In genomic region chr5:134555463-134556164, GRCm38 (mm10) we compare ENCODE assay signal across 10 mouse cellular contexts. TPM values are rescaled to one million over a fixed set of nuclear protein-coding genes. Genes with fewer than 3 reads are reported as not detected.
DNase-seq lines count a peak whose midpoint lies in the region; ATAC-seq and TF ChIP-seq lines count a peak whose summit lies in the region.
"Had no signal": no experiment of that assay in that cellular context is flagged by ENCODE, and none has a peak within 500 bp of the region (broad histone marks: within the 10 kb centered on the region; RNA-seq: fewer than 3 reads in every experiment).

No protein-coding gene starts in this region.

- H3K9ac ChIP-seq in forebrain, postnatal 0 days, result no peak overlapping the region
- H3K9ac ChIP-seq in liver, postnatal 0 days (replicated peaks), result no peak overlapping the region
- H3K9ac ChIP-seq: liver, embryonic 14.5 days had no signal

- H3K9me3 ChIP-seq in forebrain, postnatal 0 days (ENCODE audit: low read length), result no peaks in the 10 kb centered on the region
- H3K9me3 ChIP-seq in liver, postnatal 0 days (ENCODE audit: low read length), result no peaks in the 10 kb centered on the region

- no peaks in the 10 kb centered on the region for H3K27me3 ChIP-seq in forebrain, postnatal 0 days (ENCODE audit: insufficient read depth, low read length)
- no peaks in the 10 kb centered on the region for H3K27me3 ChIP-seq in liver, postnatal 0 days (ENCODE audit: insufficient read depth, low read length)

- no peak overlapping the region for H3K4me3 ChIP-seq in forebrain, postnatal 0 days (ENCODE audit: low read depth, low read length)
- no peak overlapping the region for H3K4me3 ChIP-seq in liver, postnatal 0 days (ENCODE audit: low read depth, low read length)
- H3K4me3 ChIP-seq in olfactory bulb, adult 2 months (ENCODE audit: insufficient read depth, low read depth, low read length), result peak overlapping the region; percentile 15

- TF ChIP-seq POLR2A in olfactory bulb, adult 2 months (IDR thresholded peaks at IDR 0.05; ENCODE audit: insufficient read depth, low read depth, low read length), result no peak

- peak; percentile 62 for DNase-seq in urinary bladder, postnatal 14 days (ENCODE audit: low spot score)
- no peak for DNase-seq in urinary bladder, adult 2 months (ENCODE audit: low spot score)
- peak; percentile 73 for DNase-seq in forebrain, postnatal 0 days
- DNase-seq in heart, postnatal 14 days, result peak; percentile 84 to 85
- DNase-seq in kidney, postnatal 25 days, result peak; percentile 93 to 94
- peak; percentile 63 for DNase-seq in liver, postnatal 0 days
- DNase-seq in yolk sac, embryonic 10.5 days (ENCODE audit: low spot score), result peak; percentile 85

- 0 out of 2 replicates have a peak overlapping the region, but pooled peaks have one; percentile 15 for H3K27ac ChIP-seq in forebrain, postnatal 0 days (ENCODE audit: low read depth, low read length)
- H3K27ac ChIP-seq in liver, postnatal 0 days (ENCODE audit: low read depth), result no peak overlapping the region
- H3K27ac ChIP-seq in olfactory bulb, adult 2 months (ENCODE audit: insufficient read depth, low read depth, low read length), result peak overlapping the region; percentile 63; the same call in 1 of the 2 replicates
- H3K27ac ChIP-seq: liver, embryonic 14.5 days had no signal

- H3K4me2 ChIP-seq in forebrain, postnatal 0 days (ENCODE audit: low read depth), result peak overlapping the region; percentile 23; the same call in 1 of the 2 replicates
- H3K4me2 ChIP-seq in liver, postnatal 0 days (ENCODE audit: low read depth, low read length), result 0 out of 2 replicates have a peak overlapping the region, but pooled peaks have one; percentile 7

- intact Hi-C loops in heart, postnatal 14 days (cut with DNase I), result no loop called here

- ATAC-seq in forebrain, postnatal 0 days, result no peak
- ATAC-seq in liver, postnatal 0 days, result no peak

- H3K36me3 ChIP-seq in forebrain, postnatal 0 days (ENCODE audit: insufficient read depth), result no peaks in the 10 kb centered on the region
- H3K36me3 ChIP-seq in liver, postnatal 0 days (replicated peaks; ENCODE audit: insufficient read depth, low read length), result no peaks in the 10 kb centered on the region

- 14% methylated on average over 20 of the region's 20 CpGs for WGBS in forebrain, postnatal 0 days
- WGBS in liver, postnatal 0 days (ENCODE audit: insufficient replicate concordance), result 17% methylated on average over 20 of the region's 20 CpGs
- WGBS in olfactory bulb, adult 2 months, result 14% methylated on average over 20 of the region's 20 CpGs

- peaks cover 5% of the 10 kb centered on the region; the same call in 1 of the 2 replicates for H3K4me1 ChIP-seq in forebrain, postnatal 0 days (ENCODE audit: insufficient read depth)
- peaks cover 20% of the 10 kb centered on the region for H3K4me1 ChIP-seq in liver, postnatal 0 days (ENCODE audit: insufficient read depth)
- peaks cover 17% of the 10 kb centered on the region for H3K4me1 ChIP-seq in olfactory bulb, adult 2 months (ENCODE audit: control insufficient read depth, insufficient read depth, low read length)

- no peak for TF ChIP-seq CTCF in forebrain, postnatal 0 days (IDR thresholded peaks at IDR 0.05; ENCODE audit: low read depth)
- no peak for TF ChIP-seq CTCF in liver, postnatal 0 days (IDR thresholded peaks at IDR 0.05; ENCODE audit: low read depth)
- no peak for TF ChIP-seq CTCF in olfactory bulb, adult 2 months (IDR thresholded peaks at IDR 0.05; ENCODE audit: insufficient read depth, low read depth, low read length)

- no peak for TF ChIP-seq EP300 in liver, postnatal 0 days (IDR thresholded peaks at IDR 0.05; ENCODE audit: low read depth)

RNA-seq across cellular contexts. Expression of gene Clip2, which starts 3.4 kb away (rescaled TPM):
- polyA plus RNA-seq in urinary bladder, adult 2 months (2012; rRNA removed), result 11.1 and 15.6 TPM in 2 replicates
- total RNA-seq in forebrain, postnatal 0 days (2014; rRNA removed), result 162 and 164 TPM in 2 replicates
- 12.7 and 14.5 TPM in 2 replicates for polyA plus RNA-seq in forebrain, postnatal 0 days (2015; fragmentation: Nextera tagmentation; extraction: Ambion mirVana)
- 10 to 100 TPM; 10.2 to 10.3 TPM for total RNA-seq in heart, postnatal 14 days (2021)
- polyA plus RNA-seq in liver, postnatal 0 days (2015; fragmentation: Nextera tagmentation; extraction: Ambion mirVana), result 0.21 and 0.29 TPM in 2 replicates
- not detected in 2 replicates for polyA plus RNA-seq in olfactory bulb, adult 2 months (2012; ENCODE audit: insufficient read depth, insufficient read length, low replicate concordance, missing spikeins)

RNA-seq across cellular contexts. Expression of gene Syna, which starts 4.4 kb away (rescaled TPM):
- 0.09 and 0.10 TPM in 2 replicates for polyA plus RNA-seq in urinary bladder, adult 2 months (2012; rRNA removed)
- total RNA-seq in forebrain, postnatal 0 days (2014; rRNA removed), result not detected in 2 replicates
- polyA plus RNA-seq in forebrain, postnatal 0 days (2015; fragmentation: Nextera tagmentation; extraction: Ambion mirVana), result 0.55 and 0.97 TPM in 2 replicates
- total RNA-seq in heart, postnatal 14 days (2021), result not detected
- not detected in 2 replicates for polyA plus RNA-seq in liver, postnatal 0 days (2015; fragmentation: Nextera tagmentation; extraction: Ambion mirVana)
- polyA plus RNA-seq in olfactory bulb, adult 2 months (2012; ENCODE audit: insufficient read depth, insufficient read length, low replicate concordance, missing spikeins), result not detected in 2 replicates
- total RNA-seq: MEL had no signal
- polyA plus RNA-seq: liver, embryonic 14.5 days had no signal

RNA-seq across cellular contexts. Expression of gene Rfc2, which starts 25.6 kb away (rescaled TPM):
- polyA plus RNA-seq in urinary bladder, adult 2 months (2012; rRNA removed), result 69.2 and 82.6 TPM in 2 replicates
- total RNA-seq in forebrain, postnatal 0 days (2014; rRNA removed), result 68.9 and 97.5 TPM in 2 replicates
- polyA plus RNA-seq in forebrain, postnatal 0 days (2015; fragmentation: Nextera tagmentation; extraction: Ambion mirVana), result 150 and 160 TPM in 2 replicates
- 10 to 100 TPM; 26.5 to 28.3 TPM for total RNA-seq in heart, postnatal 14 days (2021)
- polyA plus RNA-seq in liver, postnatal 0 days (2015; fragmentation: Nextera tagmentation; extraction: Ambion mirVana), result 75.4 and 81.4 TPM in 2 replicates
- not detected in 2 replicates for polyA plus RNA-seq in olfactory bulb, adult 2 months (2012; ENCODE audit: insufficient read depth, insufficient read length, low replicate concordance, missing spikeins)

RNA-seq across cellular contexts. Expression of gene Lat2, which starts 59.2 kb away (rescaled TPM):
- 6.9 TPM in 2 replicates for polyA plus RNA-seq in urinary bladder, adult 2 months (2012; rRNA removed)
- total RNA-seq in forebrain, postnatal 0 days (2014; rRNA removed), result 1.5 and 1.8 TPM in 2 replicates
- polyA plus RNA-seq in forebrain, postnatal 0 days (2015; fragmentation: Nextera tagmentation; extraction: Ambion mirVana), result 1.2 and 2.5 TPM in 2 replicates
- total RNA-seq in heart, postnatal 14 days (2021), result 1 to 10 TPM; 3.0 to 3.3 TPM
- polyA plus RNA-seq in liver, postnatal 0 days (2015; fragmentation: Nextera tagmentation; extraction: Ambion mirVana), result 2.4 TPM in 2 replicates
- not detected in 2 replicates for polyA plus RNA-seq in olfactory bulb, adult 2 months (2012; ENCODE audit: insufficient read depth, insufficient read length, low replicate concordance, missing spikeins)

Comparison
In these comparisons a context has a peak if more than half of its experiments do, and no peak if none do; other contexts are left out.
1. RNA of gene Rfc2, which starts 25.6 kb away (polyA plus RNA-seq): 150 to 160 TPM in forebrain, postnatal 0 days, 69.2 to 82.6 TPM in urinary bladder, adult 2 months and 75.4 to 81.4 TPM in liver, postnatal 0 days; not detected in olfactory bulb, adult 2 months; every median in the first group is over 10 times any median in the second.